Mouse (Mus musculus) olfactory bulb, adult 2 months (tissue): ENCODE results near the gene Fgfbp1.

ENCODE experiments used
- CTCF ChIP-seq: fragments of 200-500 bp; IDR thresholded peaks from 2 replicates; pipeline ENCODE4 v1.5.1; 2012; ENCODE audit warnings: low read depth, mild to moderate bottlenecking, low read length, moderate library complexity; ENCODE audit not compliant: insufficient read depth
- POLR2A ChIP-seq: fragments of 200-500 bp; IDR thresholded peaks from 2 replicates; pipeline ENCODE4 v1.6.1; 2012; ENCODE audit warnings: mild to moderate bottlenecking, low read depth, low read length, moderate library complexity; ENCODE audit not compliant: insufficient read depth

- TF ChIP-seq CTCF (no peak), POLR2A (no peak)
Observed at GRCm38 (mm10) chr5:43961056-43961455, 20.5 kb downstream of the Fgfbp1 start.
